Mouse (Mus musculus) limb, embryonic 15.5 days (tissue): ENCODE measurements around the gene Srebf1. TPM values are rescaled to one million over a fixed set of nuclear protein-coding genes. Genes with fewer than 3 reads are reported as not detected.
A peak's percentile ranks its signal among the peaks of the same experiment; 100 is the strongest.

Source experiments
- ATAC-seq: fragments of 200-750 bp; cut with Nextera tagmentation; 2 replicates; pipeline ENCODE4 v1.8.0; 2017; ENCODE audit warnings: low read depth, moderate TSS enrichment; ENCODE audit not compliant: insufficient number of reproducible peaks, low FRiP score, low TSS enrichment
- H3K27ac ChIP-seq: fragments of 300-500 bp; sonication (generic); 2 replicates; pipeline ENCODE4 v1.5.1; 2015; ENCODE audit warnings: moderate library complexity, mild to moderate bottlenecking, inconsistent platforms
- H3K27me3 ChIP-seq: fragments of 300-500 bp; sonication (generic); 2 replicates; pipeline ENCODE4 v1.6.1; 2015; ENCODE audit warnings: inconsistent platforms
- H3K36me3 ChIP-seq: fragments of 300-500 bp; sonication (generic); 2 replicates; pipeline ENCODE4 v1.6.1; 2015; ENCODE audit warnings: inconsistent platforms
- H3K4me1 ChIP-seq: fragments of 300-500 bp; sonication (generic); 2 replicates; pipeline ENCODE4 v1.6.1; 2015; ENCODE audit warnings: inconsistent platforms
- H3K4me2 ChIP-seq: fragments of 300-500 bp; sonication (generic); 2 replicates; pipeline ENCODE4 v1.6.1; 2015; ENCODE audit warnings: mild to moderate bottlenecking, inconsistent platforms
- H3K4me3 ChIP-seq: fragments of 300-500 bp; sonication (generic); 2 replicates; pipeline ENCODE4 v1.5.1; 2015; ENCODE audit warnings: mild to moderate bottlenecking, inconsistent platforms
- H3K9ac ChIP-seq: fragments of 300-500 bp; sonication (generic); 2 replicates; pipeline ENCODE4 v1.6.1; 2015; ENCODE audit warnings: inconsistent platforms
- H3K9me3 ChIP-seq: fragments of 300-500 bp; sonication (generic); 2 replicates; pipeline ENCODE4 v1.6.1; 2016; ENCODE audit warnings: inconsistent platforms
- WGBS: fragments of 180-500 bp; shearing (Covaris S2); methylation state at CpG from one replicate; pipeline ENCODE4 v1.1.7; 2015; 5-methylcytosine and 5-hydroxymethylcytosine counted together
- polyA plus RNA-seq: library from polyadenylated mRNA; unstranded; fragments of >200 nt; fragmentation: Nextera tagmentation; extraction: Ambion mirVana; gene quantifications from 2 replicates; pipeline ENCODE4 v1.2.1, GENCODE M21; 2015

Gene Srebf1
- polyA plus RNA-seq, 1 experiment from 2014 or later = 66.5 TPM

GRCm38 (mm10) chr11:60199702-60200184 is 22.6 kb downstream of the Srebf1 start:
- 0 out of 2 replicates have a peak, but pooled peaks have one; percentile 22 for ATAC-seq
- no peak overlapping the region for H3K4me2 ChIP-seq
- WGBS = 19% methylated on average over 18 of the region's 18 CpGs
- no peaks in the 10 kb centered on the region for H3K27me3 ChIP-seq
- peak overlapping the region; percentile 50 for H3K27ac ChIP-seq
- H3K36me3 ChIP-seq = peaks cover 93% of the 10 kb centered on the region
- no peak overlapping the region for H3K4me3 ChIP-seq
- H3K9ac ChIP-seq = no peak overlapping the region
- peaks cover 9% of the 10 kb centered on the region for H3K4me1 ChIP-seq
- peaks cover 3% of the 10 kb centered on the region for H3K9me3 ChIP-seq

- peaks cover 6% of the 10 kb centered on the region for H3K4me1 ChIP-seq
- ATAC-seq = no peak
- no peak overlapping the region for H3K27ac ChIP-seq
- H3K36me3 ChIP-seq = peaks cover 93% of the 10 kb centered on the region
- no peak overlapping the region for H3K4me2 ChIP-seq
- 81% methylated on average over 12 of the region's 12 CpGs for WGBS
- H3K9ac ChIP-seq = no peak overlapping the region
- no peaks in the 10 kb centered on the region for H3K27me3 ChIP-seq
- no peak overlapping the region for H3K4me3 ChIP-seq
- H3K9me3 ChIP-seq = peaks cover 8% of the 10 kb centered on the region
Observed at GRCm38 (mm10) chr11:60198651-60199050, 23.7 kb downstream of the Srebf1 start.

- peaks cover 93% of the 10 kb centered on the region for H3K36me3 ChIP-seq
- H3K4me2 ChIP-seq = no peak overlapping the region
- WGBS = 78% methylated on average over 24 of the region's 24 CpGs
Observed at GRCm38 (mm10) chr11:60197998-60198619, 24.3 kb downstream of the Srebf1 start.

GRCm38 (mm10) chr11:60196344-60196743 is 26.0 kb downstream of the Srebf1 start:
- no peak overlapping the region for H3K27ac ChIP-seq
- H3K27me3 ChIP-seq = no peaks in the 10 kb centered on the region
- H3K4me1 ChIP-seq = peaks cover 4% of the 10 kb centered on the region
- peaks cover 92% of the 10 kb centered on the region for H3K36me3 ChIP-seq
- no peak for ATAC-seq
- 85% methylated on average over 5 of the region's 5 CpGs for WGBS
- H3K4me3 ChIP-seq = no peak overlapping the region
- H3K9ac ChIP-seq = no peak overlapping the region
- H3K4me2 ChIP-seq = no peak overlapping the region
- peaks cover 8% of the 10 kb centered on the region for H3K9me3 ChIP-seq

More at GRCm38 (mm10) chr11:60197998-60198619, 24.3 kb downstream of the Srebf1 start:
- Histone ChIP-seq H3K4me1 (peaks cover 4% of the 10 kb centered on the region), H3K9me3 (peaks cover 8% of the 10 kb centered on the region), H3K9ac (no peak overlapping the region), H3K27ac (peak overlapping the region; percentile 6; the same call in 1 of the 2 replicates), H3K27me3 (no peaks in the 10 kb centered on the region), H3K4me3 (no peak overlapping the region)
- no peak for ATAC-seq

GRCm38 (mm10) chr11:60195108-60195507 is 27.3 kb downstream of the Srebf1 start:
- Histone ChIP-seq H3K4me2 (no peak overlapping the region), H3K36me3 (peaks cover 92% of the 10 kb centered on the region), H3K4me3 (no peak overlapping the region), H3K9me3 (peaks cover 8% of the 10 kb centered on the region), H3K9ac (no peak overlapping the region), H3K27ac (no peak overlapping the region), H3K4me1 (peaks cover 4% of the 10 kb centered on the region), H3K27me3 (no peaks in the 10 kb centered on the region)
- no peak for ATAC-seq

- H3K4me3 ChIP-seq = no peak overlapping the region
- no peak for ATAC-seq
- H3K27me3 ChIP-seq = no peaks in the 10 kb centered on the region
- peaks cover 8% of the 10 kb centered on the region for H3K9me3 ChIP-seq
- no peak overlapping the region for H3K9ac ChIP-seq
- peaks cover 96% of the 10 kb centered on the region for H3K36me3 ChIP-seq
- H3K27ac ChIP-seq = no peak overlapping the region
- 77% methylated on average over 4 of the region's 4 CpGs for WGBS
- H3K4me1 ChIP-seq = no peaks in the 10 kb centered on the region; the same call in 1 of the 2 replicates
- no peak overlapping the region for H3K4me2 ChIP-seq
Observed at GRCm38 (mm10) chr11:60193556-60193955, 28.8 kb downstream of the Srebf1 start.

- H3K4me2 ChIP-seq = no peak overlapping the region
- H3K9ac ChIP-seq = no peak overlapping the region
- peaks cover 96% of the 10 kb centered on the region for H3K36me3 ChIP-seq
- peaks cover 8% of the 10 kb centered on the region for H3K9me3 ChIP-seq
- H3K4me3 ChIP-seq = no peak overlapping the region
- 79% methylated on average over 6 of the region's 6 CpGs for WGBS
- H3K27me3 ChIP-seq = no peaks in the 10 kb centered on the region
- no peak overlapping the region for H3K27ac ChIP-seq
- ATAC-seq = no peak
- H3K4me1 ChIP-seq = no peaks in the 10 kb centered on the region
Observed at GRCm38 (mm10) chr11:60192534-60192933, 29.8 kb downstream of the Srebf1 start.

GRCm38 (mm10) chr11:60190055-60190641 is 32.2 kb downstream of the Srebf1 start:
- no peaks in the 10 kb centered on the region for H3K27me3 ChIP-seq
- 90% methylated on average over 17 of the region's 17 CpGs for WGBS
- no peak overlapping the region for H3K27ac ChIP-seq

GRCm38 (mm10) chr11:60189501-60190040 is 32.8 kb downstream of the Srebf1 start:
- ATAC-seq = no peak

More at GRCm38 (mm10) chr11:60190055-60190641, 32.2 kb downstream of the Srebf1 start:
- peaks cover 11% of the 10 kb centered on the region for H3K4me1 ChIP-seq
- no peak overlapping the region for H3K4me2 ChIP-seq
- no peak overlapping the region for H3K9ac ChIP-seq
- peaks cover 8% of the 10 kb centered on the region for H3K9me3 ChIP-seq
- no peak overlapping the region for H3K4me3 ChIP-seq
- H3K36me3 ChIP-seq = peaks cover 99% of the 10 kb centered on the region
- ATAC-seq = no peak

GRCm38 (mm10) chr11:60188275-60188853 is 34.0 kb downstream of the Srebf1 start:
- no peak for ATAC-seq
- no peak overlapping the region for H3K27ac ChIP-seq
- 89% methylated on average over 25 of the region's 25 CpGs for WGBS
- no peak overlapping the region for H3K4me3 ChIP-seq
- no peaks in the 10 kb centered on the region for H3K27me3 ChIP-seq
- peaks cover 29% of the 10 kb centered on the region for H3K4me1 ChIP-seq
- no peaks in the 10 kb centered on the region for H3K9me3 ChIP-seq
- H3K9ac ChIP-seq = no peak overlapping the region
- peaks cover 82% of the 10 kb centered on the region for H3K36me3 ChIP-seq
- no peak overlapping the region for H3K4me2 ChIP-seq

More at GRCm38 (mm10) chr11:60189501-60190040, 32.8 kb downstream of the Srebf1 start:
- Histone ChIP-seq H3K4me1 (peaks cover 17% of the 10 kb centered on the region), H3K27me3 (no peaks in the 10 kb centered on the region), H3K9me3 (peaks cover 3% of the 10 kb centered on the region), H3K9ac (no peak overlapping the region), H3K4me2 (no peak overlapping the region), H3K27ac (no peak overlapping the region), H3K4me3 (no peak overlapping the region), H3K36me3 (peaks cover 94% of the 10 kb centered on the region)
- 83% methylated on average over 21 of the region's 21 CpGs for WGBS

- no peak overlapping the region for H3K4me3 ChIP-seq
- H3K27me3 ChIP-seq = no peaks in the 10 kb centered on the region
- ATAC-seq = no peak
- no peak overlapping the region for H3K4me2 ChIP-seq
- no peak overlapping the region for H3K27ac ChIP-seq
- H3K9me3 ChIP-seq = no peaks in the 10 kb centered on the region
- peaks cover 42% of the 10 kb centered on the region for H3K4me1 ChIP-seq
- peaks cover 69% of the 10 kb centered on the region for H3K36me3 ChIP-seq
- 94% methylated on average over 11 of the region's 11 CpGs for WGBS
- H3K9ac ChIP-seq = no peak overlapping the region
Observed at GRCm38 (mm10) chr11:60187070-60187469, 35.3 kb downstream of the Srebf1 start.
